Mouse (Mus musculus): ENCODE data around the gene Slc22a13.

GRCm38 (mm10) chr9:119241169-119241865 is 32.4 kb upstream of the Slc22a13 start:
- TF ChIP-seq CTCF (IDR thresholded peaks at IDR 0.05; ENCODE audit: borderline replicate concordance, control insufficient read depth, extremely low read depth, insufficient read depth, low read length, poor library complexity) (no peak), POLR2A (IDR thresholded peaks at IDR 0.05; ENCODE audit: control insufficient read depth, extremely low read depth, insufficient read depth, low read length, poor library complexity) (no peak)
